ENCODE assay signal across 8 mouse cellular contexts in the genomic region with DNA sequence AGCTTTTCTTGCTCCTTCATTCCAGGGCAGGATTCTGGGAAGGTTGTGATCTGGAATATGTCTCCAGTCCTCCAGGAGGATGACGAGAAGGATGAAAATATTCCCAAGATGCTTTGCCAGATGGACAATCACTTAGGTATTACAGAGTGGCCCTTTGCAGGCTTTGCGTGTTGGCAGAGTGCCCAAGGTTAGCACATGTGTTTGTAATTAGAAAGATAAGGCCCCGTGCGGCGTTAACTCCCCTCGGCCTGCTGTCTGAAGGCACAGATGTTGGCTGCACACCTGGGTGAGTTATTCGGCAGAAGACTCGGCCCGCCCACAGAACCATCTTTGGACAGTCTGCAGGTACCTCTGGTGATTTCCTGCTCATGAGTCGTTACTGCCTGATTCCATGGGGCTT. TPM values are rescaled to one million over a fixed set of nuclear protein-coding genes. Genes with fewer than 3 reads are reported as not detected.
A peak's percentile ranks its signal among the peaks of the same experiment; 100 is the strongest.
DNase-seq lines count a peak whose midpoint lies in the region; ATAC-seq and TF ChIP-seq lines count a peak whose summit lies in the region.
"Had no signal": no experiment of that assay in that cellular context is flagged by ENCODE, and none has a peak within 500 bp of the region (broad histone marks: within the 10 kb centered on the region; RNA-seq: fewer than 3 reads in every experiment).

No protein-coding gene starts in this region.

- intact Hi-C loops in gastrocnemius, adult 2 months (cut with DNase I), result no loop called here

- H3K4me1 ChIP-seq in liver, embryonic 12.5 days, result peaks cover 16% of the 10 kb centered on the region

- ATAC-seq in liver, embryonic 12.5 days, result no peak
- peak; percentile 82 for ATAC-seq in megakaryocyte-erythroid progenitor cell, adult 5-6 weeks (replicated peaks; ENCODE audit: low FRiP score, low TSS enrichment, poor library complexity, severe bottlenecking)
- ATAC-seq: forebrain, embryonic 16.5 days had no signal

- H3K9ac ChIP-seq in liver, embryonic 12.5 days, result no peak overlapping the region

- 75% methylated on average over 10 of the region's 10 CpGs for WGBS in liver, embryonic 12.5 days (ENCODE audit: insufficient replicate concordance)

- H3K9me3 ChIP-seq in liver, embryonic 12.5 days (replicated peaks), result no peaks in the 10 kb centered on the region

- TF ChIP-seq CTCF in gastrocnemius, adult 2 months (IDR thresholded peaks at IDR 0.05), result no peak

- H3K4me3 ChIP-seq in liver, embryonic 12.5 days, result no peak overlapping the region
- H3K4me3 ChIP-seq in gastrocnemius, adult 2 months, result no peak overlapping the region

- H3K36me3 ChIP-seq in liver, embryonic 12.5 days, result peaks cover 61% of the 10 kb centered on the region

- H3K27me3 ChIP-seq in liver, embryonic 12.5 days (replicated peaks), result no peaks in the 10 kb centered on the region

- DNase-seq in liver, result peak; percentile 23
- peak; percentile 39 for DNase-seq in NIH3T3 (ENCODE audit: low read depth)
- DNase-seq in gastrocnemius, adult 2 months, result peak; percentile 49
- DNase-seq in right cerebral cortex, adult 18-20 months, result no peak
- DNase-seq in retina, postnatal 1 day, result no peak

- H3K27ac ChIP-seq in liver, embryonic 12.5 days, result no peak overlapping the region
- H3K27ac ChIP-seq in gastrocnemius, adult 2 months, result no peak overlapping the region

- H3K4me2 ChIP-seq in liver, embryonic 12.5 days, result no peak overlapping the region

RNA-seq across cellular contexts. Expression of gene Hira, which starts 19.6 kb away (rescaled TPM):
- polyA plus RNA-seq in liver, embryonic 12.5 days (2016; fragmentation: Nextera tagmentation; extraction: Ambion mirVana), result 13.6 and 15.2 TPM in 2 replicates
- 10 to 100 TPM; 22.5 to 23.5 TPM for total RNA-seq in gastrocnemius, adult 2 months (2021)
- total RNA-seq in megakaryocyte-erythroid progenitor cell, adult 5-6 weeks (2014; fragmentation: Nextera tagmentation), result 47.6 and 77.4 TPM in 2 replicates
- 47.7 and 71.4 TPM in 2 replicates for total RNA-seq in megakaryocyte-erythroid progenitor cell, adult 5-6 weeks (2017)

RNA-seq across cellular contexts. Expression of gene Mrpl40, which starts 19.8 kb away (rescaled TPM):
- 96.1 and 99.3 TPM in 2 replicates for polyA plus RNA-seq in liver, embryonic 12.5 days (2016; fragmentation: Nextera tagmentation; extraction: Ambion mirVana)
- total RNA-seq in gastrocnemius, adult 2 months (2021), result 10 to 100 TPM; 35.3 to 46.6 TPM
- total RNA-seq in megakaryocyte-erythroid progenitor cell, adult 5-6 weeks (2014; fragmentation: Nextera tagmentation), result 86.0 and 101 TPM in 2 replicates
- 110 and 137 TPM in 2 replicates for total RNA-seq in megakaryocyte-erythroid progenitor cell, adult 5-6 weeks (2017)

Comparison
In these comparisons a context has a peak if more than half of its experiments do, and no peak if none do; other contexts are left out.
1. DNase-seq: peak in liver (single experiment), NIH3T3 (single experiment) and gastrocnemius, adult 2 months (single experiment); none in right cerebral cortex, adult 18-20 months (single experiment) and retina, postnatal 1 day (single experiment).